Mouse (Mus musculus) liver, embryonic 14.5 days (tissue): ENCODE measurements around the gene Chd1l.

Experiments used
- CTCF ChIP-seq: IDR thresholded peaks from 2 replicates; pipeline ENCODE4 v1.5.1; 2016; ENCODE audit warnings: antibody characterized with exemption, low read depth, control low read depth
- EP300 ChIP-seq: IDR thresholded peaks from 2 replicates; pipeline ENCODE4 v1.6.1; 2016; ENCODE audit warnings: antibody characterized with exemption, low read depth

- no peak for TF ChIP-seq CTCF
- TF ChIP-seq EP300: no peak
Measured at GRCm38 (mm10) chr3:97641396-97641795, 31.4 kb upstream of the Chd1l start.
